Mouse (Mus musculus) B cell, adult 2 months (primary cell): Measurements from ENCODE around the gene Slc41a2.
"Not testable (repeated sequence)": the region's sequence is repeated elsewhere in the genome, so short reads cannot be mapped to it uniquely, and the experiment has no call there.

Experiments
- DNase-seq, 2 experiments: peaks; one replicate each; pipeline ENCODE4 v3.0.0; 2022

Gene Slc41a2

DNA sequence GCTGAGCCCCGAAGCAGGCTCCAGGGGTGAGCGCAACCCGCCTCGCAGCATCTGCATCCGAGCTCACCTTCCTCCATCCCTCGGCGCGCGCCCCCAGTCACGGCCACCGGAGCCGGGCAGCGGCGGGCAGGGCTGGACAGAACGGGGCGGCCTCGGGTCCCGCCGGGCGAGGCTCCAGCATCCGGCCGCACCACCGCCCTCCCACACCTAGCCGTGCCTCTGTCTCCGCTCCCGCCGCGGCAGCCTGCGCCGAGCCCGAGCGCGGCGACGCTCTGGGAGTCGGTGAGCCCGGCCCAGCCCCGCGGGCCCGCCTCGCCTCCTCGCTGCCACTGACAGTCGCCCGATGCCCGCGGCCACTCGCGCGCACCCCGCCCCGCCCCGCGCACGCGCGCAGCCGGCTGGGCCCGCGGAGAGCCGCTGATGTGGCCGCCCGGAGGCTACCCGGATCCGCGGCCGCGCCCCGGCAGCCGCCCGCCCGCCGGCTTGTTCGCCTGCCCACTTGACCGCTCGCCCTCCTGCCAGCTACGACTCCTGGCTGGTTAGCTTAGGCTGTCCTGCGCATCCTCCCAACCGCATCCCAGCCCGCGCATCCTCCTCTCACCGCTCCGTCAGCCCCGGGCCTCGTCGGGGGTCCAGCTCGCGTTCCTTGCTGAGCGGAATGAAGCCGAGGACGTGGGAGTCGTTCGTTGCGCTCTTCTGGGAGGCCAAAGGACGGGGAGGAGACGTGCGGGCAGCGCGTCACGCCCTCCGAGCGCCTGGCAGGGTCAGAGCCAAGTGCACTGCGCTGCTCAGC, at the start of gene Slc41a2:
Slc41a2 (minus strand) TSS at position 724 of the 793 bp plus-strand sequence.
- peak; percentile 69 to 78 for DNase-seq

DNA sequence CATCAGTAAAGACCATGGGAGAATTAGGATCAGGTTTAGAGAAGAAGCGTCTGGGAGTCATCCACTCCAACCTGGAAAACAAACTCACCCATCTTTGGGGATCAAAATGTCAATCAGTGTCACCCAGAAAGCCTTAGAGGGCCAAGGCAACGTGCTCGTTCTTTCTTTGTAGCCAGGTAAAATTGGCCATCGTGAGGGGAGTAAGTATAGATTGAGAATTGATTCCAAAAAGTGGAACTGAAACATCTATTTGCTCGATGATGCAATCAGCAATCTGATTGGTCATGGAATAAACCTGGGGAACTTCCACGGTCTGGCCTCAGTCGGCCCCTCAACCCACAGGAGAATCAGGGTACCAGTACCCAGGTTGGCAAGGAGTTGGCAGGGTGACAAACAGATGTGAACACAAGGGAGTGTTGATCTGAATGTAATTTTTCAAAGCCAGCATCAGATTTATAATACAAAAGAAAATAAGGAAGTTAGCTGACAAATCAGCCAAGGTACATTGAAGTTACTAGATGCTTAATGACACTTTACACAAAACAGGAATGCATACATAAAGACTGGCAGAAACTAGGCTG, 47.7 kb upstream of the Slc41a2 start:
- DNase-seq: no peak

DNA sequence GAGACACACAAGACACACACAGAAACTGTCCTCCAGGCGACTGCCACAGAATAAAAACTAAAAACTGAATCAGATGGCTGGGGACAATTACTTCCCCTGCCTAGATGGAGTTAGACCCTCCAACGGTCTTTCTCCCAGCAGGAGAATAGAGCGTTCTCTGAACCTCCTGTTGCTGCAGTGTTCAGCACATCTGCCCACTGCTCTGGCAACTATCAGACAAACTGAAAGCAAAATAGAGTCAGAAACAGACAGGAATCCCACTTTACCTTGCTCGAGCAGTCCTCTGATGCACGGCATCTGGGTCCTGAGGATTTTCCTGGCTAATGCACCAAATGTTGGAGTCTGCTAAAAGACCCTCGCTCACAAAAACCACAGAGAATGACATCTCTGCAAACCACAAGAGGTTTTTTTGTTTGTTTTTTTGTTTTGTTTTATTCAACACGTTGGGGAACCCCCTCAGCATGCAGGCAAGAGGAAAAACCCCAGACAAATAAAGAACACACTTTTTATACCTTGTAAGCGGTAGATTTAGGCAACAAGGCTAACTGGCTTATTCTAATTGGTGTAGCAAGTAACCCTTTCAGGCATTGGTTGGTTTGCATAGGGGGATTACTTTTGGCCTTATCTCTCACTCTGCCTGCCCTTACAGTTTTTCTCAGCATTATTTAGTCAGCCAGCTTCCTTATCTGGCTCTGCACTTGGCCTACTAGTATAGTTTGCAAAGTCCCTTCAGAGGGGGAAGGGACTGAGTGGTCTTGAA, 47.0 kb upstream of the Slc41a2 start:
- no peak for DNase-seq

DNA sequence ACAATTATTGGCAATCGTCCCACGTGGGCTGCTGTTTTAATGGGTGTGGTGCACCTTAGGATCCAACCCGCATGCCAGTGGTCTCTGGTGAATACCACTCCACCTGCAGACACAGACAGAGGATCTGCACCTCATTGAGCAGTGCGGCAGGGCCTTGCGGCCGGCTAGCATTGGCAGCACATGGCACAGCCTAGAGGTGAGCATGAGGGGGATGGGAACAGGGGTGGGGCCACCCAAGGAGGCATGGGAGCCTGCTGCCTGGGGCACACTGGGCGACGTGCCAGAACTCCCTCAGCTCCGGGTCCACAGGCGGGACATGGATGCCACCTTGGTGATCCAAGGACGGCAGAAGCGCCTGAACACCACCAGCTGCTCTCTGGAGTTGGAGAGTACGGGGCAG, 46.2 kb upstream of the Slc41a2 start:
- DNase-seq: no peak

DNA sequence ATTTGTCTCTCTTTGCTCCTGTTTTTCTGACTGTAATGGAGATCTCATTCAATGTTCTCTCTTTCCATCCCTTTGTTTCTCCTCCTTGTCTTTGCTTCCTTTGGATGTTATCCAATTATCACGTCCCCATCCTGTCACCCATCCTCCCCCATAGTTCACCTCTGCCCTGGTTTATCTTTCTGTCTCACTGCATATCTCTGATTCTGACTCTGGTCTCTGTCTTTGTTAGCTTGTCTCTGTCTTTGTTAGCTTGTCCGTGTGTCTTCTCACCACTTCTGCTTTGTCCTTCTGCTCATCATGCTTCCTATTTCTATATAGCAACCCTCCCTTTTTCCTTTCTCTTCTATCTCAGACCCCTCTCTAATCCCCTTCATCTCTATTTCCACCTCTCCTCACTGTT, 45.3 kb upstream of the Slc41a2 start:
- no peak for DNase-seq

DNA sequence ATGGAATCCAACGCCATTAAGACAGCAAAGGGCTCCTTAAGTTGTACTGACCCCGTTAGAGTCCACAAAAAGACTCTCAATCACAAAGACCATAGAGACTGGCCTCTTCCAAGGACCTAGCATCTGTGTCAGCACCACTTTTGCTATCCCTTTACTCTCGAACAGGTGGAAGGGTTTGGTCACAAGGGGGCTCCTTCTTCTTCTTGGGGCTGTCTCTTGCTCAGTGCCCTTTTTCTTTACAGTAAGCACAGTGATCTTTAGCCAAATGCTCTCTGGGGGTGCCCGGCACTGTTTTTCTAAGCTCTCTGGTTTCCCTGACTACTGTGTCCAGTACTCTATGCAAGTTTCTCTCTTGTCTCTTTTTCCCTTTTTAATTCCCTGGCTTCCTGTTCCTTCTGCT, 44.8 kb upstream of the Slc41a2 start:
- no peak for DNase-seq

DNA sequence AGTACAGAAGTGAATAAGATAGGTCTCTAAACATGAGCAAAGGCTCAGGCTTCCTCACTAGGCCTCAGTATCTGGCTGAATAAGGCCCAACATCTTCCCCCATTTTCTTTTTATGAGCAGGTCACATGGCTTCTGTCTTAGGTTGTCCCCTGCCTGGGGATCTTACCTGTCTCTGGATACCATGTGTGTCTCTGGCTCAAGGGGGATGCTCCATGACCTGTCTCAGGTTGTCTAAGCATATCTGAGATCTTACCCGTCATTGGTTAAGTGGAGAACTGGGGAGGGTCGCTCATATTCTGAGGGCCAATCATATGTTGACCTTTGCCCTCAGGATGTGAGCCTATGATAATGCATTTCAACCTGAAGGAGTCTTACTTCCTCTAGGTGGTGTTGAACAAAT, 42.8 kb upstream of the Slc41a2 start:
- DNase-seq: no peak

DNA sequence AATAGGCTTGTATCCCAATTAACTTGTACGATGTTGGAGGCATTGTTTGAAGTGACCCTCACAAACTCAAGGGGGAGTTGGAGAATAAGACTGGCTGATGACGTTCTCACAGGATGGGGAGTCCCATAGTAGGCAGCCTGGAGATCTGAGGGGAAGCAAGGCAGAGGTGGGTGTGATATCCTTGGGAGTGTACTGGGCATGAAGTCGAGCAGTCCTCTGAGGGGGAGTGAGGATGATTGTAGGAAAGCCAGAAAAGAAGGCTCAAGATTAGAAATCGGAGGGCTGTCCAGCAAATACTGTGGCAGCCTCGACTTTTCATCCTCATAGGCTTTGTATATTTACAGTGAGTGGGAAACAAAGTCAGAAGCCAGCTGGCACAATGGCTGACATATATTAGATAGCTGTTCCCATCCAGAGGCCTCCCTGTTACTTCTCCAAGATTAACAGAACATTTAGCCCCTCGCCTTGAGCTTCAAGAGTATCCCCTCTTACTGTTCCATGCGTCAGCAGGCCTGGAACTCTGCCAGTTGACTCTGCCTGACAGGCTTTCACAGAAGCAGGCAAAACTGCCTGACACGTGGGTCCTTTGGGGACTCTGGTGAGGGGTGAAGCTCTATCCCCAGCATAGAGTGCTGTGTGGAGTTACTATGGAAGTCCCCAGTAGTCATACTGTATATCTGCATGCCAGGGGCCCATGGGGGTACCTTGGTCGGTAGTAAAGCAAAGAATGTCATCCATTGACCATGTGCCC, 40.6 kb upstream of the Slc41a2 start:
- DNase-seq: no peak

DNA sequence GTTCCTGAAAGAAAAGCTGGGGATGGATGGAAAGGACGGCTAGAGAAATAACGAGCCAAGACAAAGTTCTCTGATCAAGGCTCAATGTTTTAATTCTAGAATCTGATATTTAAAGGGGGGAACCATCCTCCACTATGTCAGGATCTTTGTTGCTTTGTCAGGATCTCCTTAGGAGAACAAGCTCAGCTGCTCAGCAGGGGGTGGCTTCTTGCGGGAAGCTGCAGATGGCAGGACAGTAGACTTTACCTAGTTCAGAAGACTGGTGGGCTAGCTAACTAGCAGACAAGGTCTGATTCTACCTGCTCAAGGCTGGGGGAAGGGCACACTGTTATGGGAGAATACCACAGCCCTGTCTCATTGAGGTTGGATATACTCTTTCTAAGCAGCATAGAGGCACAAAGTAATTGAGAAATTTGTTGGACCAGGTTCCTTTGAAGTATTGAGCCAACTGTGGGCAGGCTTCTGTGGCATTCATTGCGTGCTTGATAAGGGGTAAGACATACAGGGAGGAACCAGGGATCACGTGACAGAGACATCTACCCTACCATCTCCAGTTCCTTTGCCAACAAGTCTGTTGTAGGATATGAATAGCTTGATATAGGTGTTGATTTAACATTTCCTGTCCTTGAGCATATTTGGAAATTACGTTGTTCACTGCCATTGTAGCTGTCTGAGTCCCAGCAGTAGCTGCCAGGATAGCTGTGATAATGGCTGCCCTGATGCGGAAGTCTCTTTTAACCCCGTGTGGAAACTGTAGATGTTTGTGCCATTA, 39.4 kb upstream of the Slc41a2 start:
- no peak for DNase-seq

DNA sequence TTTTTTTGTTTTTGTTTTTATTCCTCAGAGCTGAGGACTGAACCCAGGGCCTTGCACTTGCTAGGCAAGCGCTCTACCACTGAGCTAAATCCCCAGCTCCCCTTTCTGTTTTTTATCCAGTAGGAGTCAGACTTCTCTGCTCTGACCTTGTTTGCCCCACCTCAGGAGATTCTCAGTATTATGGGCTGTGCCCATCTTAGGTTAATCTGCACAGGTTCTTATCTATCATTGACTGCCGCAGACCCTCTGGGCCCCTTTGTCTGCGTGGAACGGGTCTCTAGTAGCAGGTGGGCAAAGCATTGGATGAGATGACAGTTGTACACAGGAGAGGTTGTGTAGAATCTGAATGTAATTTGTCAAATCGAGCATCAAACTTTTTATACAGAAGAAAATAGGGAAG, 37.8 kb upstream of the Slc41a2 start:
- DNase-seq: not testable (repeated sequence)

DNA sequence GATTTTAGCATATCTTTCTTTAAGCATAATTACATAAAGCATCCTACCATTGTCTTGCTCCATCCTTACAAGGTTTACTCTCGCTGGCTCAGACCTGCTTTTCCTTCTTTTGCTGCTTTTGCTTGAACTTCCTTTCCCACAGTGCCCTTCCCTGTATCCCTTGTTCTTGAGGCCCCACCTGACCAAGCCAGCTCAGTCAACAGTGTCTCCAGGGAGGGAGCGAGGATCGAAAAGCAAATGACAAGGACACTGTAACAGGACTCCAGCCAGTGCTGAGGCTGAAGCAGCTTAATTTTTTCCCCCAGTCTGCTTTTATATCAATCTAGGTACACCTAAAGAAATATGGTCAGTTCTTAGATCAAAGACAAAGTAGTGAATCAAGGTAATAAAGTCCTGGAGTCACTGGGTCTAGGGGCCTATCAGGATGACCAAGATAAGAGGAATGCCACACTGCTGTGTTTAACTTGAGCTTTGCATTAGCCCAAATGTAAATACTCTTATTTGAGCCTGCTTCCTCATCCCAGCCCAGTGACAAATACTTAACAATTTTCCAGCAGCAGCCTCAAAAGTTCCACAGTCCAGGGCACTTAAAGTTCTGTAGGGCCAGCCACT, 36.5 kb upstream of the Slc41a2 start:
- DNase-seq: no peak

DNA sequence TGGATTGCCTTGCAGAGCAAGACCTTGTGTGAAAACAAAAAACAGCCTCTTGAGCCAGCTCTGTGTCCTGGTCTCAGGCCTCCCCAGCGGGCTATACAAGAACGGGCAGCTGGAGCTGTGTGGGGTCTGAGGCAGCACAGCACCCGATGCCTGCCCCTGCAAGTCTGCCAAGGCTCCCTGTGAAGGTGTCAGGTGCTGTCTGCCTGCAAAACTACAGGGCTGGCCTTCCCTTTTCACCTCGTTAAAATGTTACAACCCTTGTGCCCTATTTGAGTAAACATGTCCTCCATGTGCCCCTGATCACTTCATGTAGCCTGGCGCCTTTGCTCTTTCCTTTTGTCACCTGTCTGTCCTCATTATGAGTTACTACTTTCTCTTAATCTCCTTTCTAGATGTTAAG, 31.2 kb upstream of the Slc41a2 start:
- DNase-seq: no peak

DNA sequence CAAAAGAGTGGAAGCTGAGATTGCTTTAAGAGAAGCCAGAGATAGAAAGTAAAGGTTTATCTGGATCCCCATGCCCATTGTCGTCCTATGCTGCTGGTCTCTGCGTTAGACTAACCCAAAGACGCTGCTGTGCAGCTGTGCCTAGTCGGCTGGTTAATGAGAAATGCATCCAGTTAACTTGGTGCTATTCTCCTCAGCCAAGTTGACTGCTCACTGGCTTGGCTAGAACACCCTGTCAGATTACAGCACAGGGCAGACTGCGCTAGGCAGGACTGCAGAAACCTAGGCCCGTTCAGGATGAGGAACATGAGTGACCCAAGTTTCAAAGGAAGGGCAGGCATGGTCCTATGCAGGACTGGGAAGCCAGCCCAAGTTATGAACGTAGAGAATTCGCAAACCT, 25.8 kb upstream of the Slc41a2 start:
- no peak for DNase-seq

DNA sequence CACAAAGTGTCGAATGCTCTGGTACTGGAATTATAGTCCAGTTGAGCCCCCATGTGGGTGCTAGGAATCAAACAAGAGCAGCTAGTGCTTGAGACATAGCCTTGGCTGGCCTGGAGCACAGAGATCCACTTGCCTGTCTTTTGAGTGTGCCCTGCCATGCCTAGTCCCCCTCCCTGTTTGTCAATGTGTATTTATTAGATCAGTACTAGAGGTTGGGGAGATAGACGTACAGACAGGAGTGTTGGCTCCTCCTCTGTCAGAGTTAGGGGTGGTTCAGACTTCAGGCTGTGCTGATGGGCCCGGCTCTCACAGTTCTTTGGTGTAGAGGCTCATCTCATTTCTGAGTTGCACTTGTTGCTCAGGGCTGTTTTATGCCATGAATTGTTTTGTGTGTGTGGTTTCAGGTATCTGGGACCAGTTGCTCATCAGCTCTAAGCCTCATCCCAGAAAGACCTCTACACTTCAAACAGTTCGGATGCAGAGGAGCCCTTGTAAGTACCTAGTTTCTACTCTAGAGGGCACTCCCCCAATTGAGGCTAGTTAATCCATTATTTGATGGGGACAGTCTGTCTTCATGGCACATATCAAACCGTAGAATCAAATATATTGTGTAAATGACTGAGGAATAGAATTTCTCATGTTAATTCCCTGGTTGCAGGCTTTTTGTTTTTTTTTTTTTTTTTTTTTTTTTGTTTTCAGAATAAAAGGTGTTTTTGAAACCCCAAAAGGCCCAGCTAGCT, 24.1 kb upstream of the Slc41a2 start:
- DNase-seq: peak; percentile 41 to 47

DNA sequence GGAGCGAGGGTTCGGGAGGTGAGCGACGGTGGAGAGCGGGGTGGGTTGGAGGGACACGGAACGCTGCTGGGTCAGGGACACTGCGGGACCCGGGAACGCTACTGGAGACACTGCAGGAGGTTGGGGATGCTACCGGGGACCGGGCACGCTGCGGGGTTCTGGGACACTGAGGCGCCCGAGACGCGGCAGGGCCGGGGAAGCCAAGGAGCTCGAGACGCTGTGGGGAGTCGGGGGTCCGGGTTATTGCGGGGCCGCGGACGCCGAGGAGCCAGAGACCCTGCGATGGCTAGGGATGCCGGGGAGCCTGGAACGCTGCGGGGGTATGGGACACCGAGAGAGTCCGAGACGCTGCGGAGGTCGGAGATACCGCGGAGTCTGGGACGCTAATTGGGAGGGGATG, 22.7 kb upstream of the Slc41a2 start:
- DNase-seq: peak in 1 of 2 experiments; percentile 16

DNA sequence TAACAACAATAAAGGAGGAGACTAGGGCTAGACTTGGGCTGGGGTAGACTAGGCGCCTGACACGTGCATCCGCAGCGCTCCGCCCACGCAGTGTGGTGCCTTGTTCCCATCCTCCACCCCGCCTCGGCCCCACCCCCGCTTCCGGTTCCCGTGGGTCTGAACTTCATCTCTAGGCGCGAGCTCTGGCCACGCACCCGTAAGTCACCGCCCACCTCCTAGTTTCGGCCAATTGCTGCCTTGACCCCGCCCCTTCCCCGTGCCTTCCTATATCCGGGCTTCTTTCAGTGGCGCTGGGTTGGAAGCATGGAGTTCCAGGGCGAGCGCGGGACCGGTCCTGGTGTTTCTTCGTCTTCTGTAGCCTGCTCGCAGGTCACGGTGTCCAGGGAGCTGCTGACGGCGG, 22.3 kb upstream of the Slc41a2 start, which contains the start of gene D10Wsu102e:
D10Wsu102e (plus strand) TSS at position 266 of the 400 bp plus-strand sequence.
- peak; percentile 94 to 96 for DNase-seq

DNA sequence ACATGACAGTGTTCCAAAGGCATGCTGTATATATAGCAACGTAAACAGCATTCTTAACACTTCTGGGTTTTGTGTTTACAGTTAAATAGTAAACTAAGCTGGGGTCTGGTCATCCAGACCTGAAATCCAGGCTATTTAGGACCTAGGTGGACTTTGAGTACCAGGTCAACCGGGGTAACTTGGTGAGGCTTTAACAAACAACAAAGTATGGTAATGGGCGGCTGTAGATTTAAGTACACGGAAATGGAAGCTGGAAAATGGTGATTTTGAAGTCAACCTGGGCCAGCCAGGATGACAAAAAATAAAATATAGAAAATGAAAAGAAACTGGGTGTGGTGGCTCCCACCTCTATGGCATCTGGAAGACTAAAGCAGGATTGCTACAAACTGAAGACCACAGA, 21.8 kb upstream of the Slc41a2 start:
- no peak for DNase-seq

DNA sequence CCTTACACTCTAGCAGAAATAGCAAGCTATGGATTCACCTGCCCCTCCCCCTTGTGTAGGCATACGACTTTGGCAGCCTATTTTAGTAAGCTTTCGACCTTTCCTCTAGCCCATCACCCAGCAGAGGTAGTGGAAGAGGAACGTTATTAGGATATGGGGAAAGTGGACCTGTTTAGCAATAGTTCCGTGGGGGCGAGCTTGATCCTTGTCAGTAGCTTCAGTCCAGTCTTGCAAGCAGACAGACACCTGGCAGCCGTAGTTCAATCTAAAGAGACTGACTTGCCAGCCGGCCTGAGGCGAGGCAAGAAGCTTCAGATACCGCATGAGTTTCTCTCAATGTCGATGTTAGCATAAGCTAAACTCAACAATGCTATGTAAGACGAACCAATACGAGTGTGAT, 18.7 kb upstream of the Slc41a2 start:
- no peak for DNase-seq

DNA sequence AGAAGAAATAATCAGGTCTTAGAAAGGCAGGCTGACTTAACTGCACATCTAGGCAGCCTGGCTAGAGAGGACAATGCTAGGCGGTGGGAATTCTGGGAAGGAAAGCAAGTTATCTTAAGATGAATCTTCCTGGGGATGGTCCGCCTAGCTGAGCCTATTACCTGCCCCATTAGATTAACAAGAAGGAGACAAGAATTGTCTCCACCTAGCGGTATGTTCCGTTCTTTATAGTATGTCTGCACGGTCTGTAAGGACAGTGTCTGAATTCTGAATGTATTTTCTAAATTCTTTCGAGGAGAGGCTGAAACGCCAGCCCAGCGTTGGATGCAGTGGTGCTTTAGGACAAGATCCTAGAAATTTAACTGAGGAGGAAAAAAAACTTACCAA, 16.6 kb upstream of the Slc41a2 start:
- DNase-seq: peak in 1 of 2 experiments; percentile 19

DNA sequence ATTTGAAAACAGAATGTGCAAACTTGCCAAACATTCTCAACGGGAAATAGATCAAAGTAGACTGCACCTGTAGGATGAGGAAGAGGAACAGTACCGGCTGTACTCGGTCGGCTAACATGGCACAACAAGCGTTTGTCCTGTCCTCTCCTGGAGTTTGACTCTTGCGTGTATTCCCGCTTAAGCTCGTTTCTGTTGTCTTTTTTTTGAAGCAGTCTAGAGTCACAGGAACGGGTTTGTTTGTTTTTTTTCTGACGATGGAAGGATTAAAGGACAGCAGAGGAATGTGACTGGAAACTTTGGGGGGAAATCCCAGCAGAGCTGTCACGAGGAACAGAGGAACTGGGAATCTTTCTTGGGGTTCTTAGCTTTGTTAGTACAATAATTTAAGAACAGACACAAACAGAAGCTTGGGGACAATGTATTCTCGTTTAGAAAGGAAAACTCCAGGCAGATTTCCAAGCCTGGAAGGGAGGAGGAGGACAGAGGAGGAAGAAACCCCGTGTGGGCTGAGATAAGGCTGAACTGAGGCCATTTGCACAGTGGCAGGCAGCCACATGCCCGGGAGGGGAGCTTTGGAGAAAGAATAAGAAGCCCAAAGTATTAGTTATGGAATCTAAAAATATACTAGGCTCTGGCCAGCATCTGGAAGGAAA, 16.1 kb upstream of the Slc41a2 start:
- no peak for DNase-seq

DNA sequence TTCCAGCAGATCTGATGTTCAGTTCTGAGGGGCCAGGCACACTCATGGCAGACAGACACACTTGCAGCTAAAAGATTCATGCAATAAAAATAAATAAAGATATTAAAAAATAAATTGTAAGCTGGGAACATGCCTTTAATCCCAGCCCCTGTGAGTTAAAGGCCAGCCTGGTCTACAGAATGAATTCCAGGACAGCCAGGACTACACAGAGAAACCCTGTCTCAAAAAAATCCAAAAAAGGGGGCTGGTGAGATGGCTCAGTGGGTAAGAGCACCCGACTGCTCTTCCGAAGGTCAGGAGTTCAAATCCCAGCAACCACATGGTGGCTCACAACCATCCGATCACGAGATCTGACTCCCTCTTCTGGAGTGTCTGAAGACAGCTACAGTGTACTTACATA, 14.1 kb upstream of the Slc41a2 start:
- DNase-seq: not testable (repeated sequence)
